Mouse (Mus musculus) gastrocnemius, adult 18-20 months (tissue): ENCODE measurements at regions not wholly inside any gene's neighbourhood (a gene's known extent, or its start where the extent isn't known, plus 50 kb on each side); places are given as distances from the start of the nearest gene placed in this dataset.

ENCODE experiments used
- DNase-seq: peaks from one replicate; pipeline ENCODE4 v3.0.0; 2021; ENCODE audit warnings: low spot score

GRCm38 (mm10) chr17:84107946-84108686 lies 79.6 kb downstream of the Zfp36l2 start:
- DNase-seq, result no peak

GRCm38 (mm10) chr17:84107497-84107896 lies 80.2 kb downstream of the Zfp36l2 start:
- DNase-seq, result no peak

- DNase-seq, result no peak
Measured at GRCm38 (mm10) chr17:84104242-84104641, 83.5 kb downstream of the Zfp36l2 start.

- DNase-seq, result no peak
Measured at GRCm38 (mm10) chr17:84103344-84103743, 84.4 kb downstream of the Zfp36l2 start.

GRCm38 (mm10) chr17:84101652-84102051 lies 86.1 kb downstream of the Zfp36l2 start:
- no peak for DNase-seq

GRCm38 (mm10) chr17:84100523-84100922 lies 87.2 kb downstream of the Zfp36l2 start:
- DNase-seq, result no peak

- DNase-seq, result no peak
Measured at GRCm38 (mm10) chr17:84099737-84100136, 88.0 kb downstream of the Zfp36l2 start.

- no peak for DNase-seq
Measured at GRCm38 (mm10) chr17:84097871-84098430, 89.8 kb downstream of the Zfp36l2 start.

- DNase-seq, result no peak
Measured at GRCm38 (mm10) chr17:84097286-84097685, 90.5 kb downstream of the Zfp36l2 start.

- no peak for DNase-seq
Measured at GRCm38 (mm10) chr17:84096345-84097260, 91.1 kb downstream of the Zfp36l2 start.

GRCm38 (mm10) chr17:84095829-84096228 lies 91.9 kb downstream of the Zfp36l2 start:
- DNase-seq, result no peak

GRCm38 (mm10) chr17:84095089-84095488 lies 92.7 kb downstream of the Zfp36l2 start:
- DNase-seq, result no peak

- DNase-seq, result no peak
Measured at GRCm38 (mm10) chr17:84086394-84086793, 101.4 kb downstream of the Zfp36l2 start.

- peak; percentile 75 for DNase-seq
Measured at GRCm38 (mm10) chr17:84085721-84086120, 102.0 kb downstream of the Zfp36l2 start.

- no peak for DNase-seq
Measured at GRCm38 (mm10) chr17:84085232-84085631, 102.5 kb downstream of the Zfp36l2 start.

GRCm38 (mm10) chr17:84083307-84084263 lies 104.2 kb downstream of the Zfp36l2 start:
- DNase-seq, result peak; percentile 62

- no peak for DNase-seq
Measured at GRCm38 (mm10) chr17:84082571-84082970, 105.2 kb downstream of the Zfp36l2 start.

- peak; percentile 66 for DNase-seq
Measured at GRCm38 (mm10) chr17:84081751-84082352, 105.9 kb downstream of the Zfp36l2 start.

- DNase-seq, result no peak
Measured at GRCm38 (mm10) chr17:84075081-84075938, 112.4 kb downstream of the Zfp36l2 start.
